Mouse (Mus musculus) embryonic fibroblast, embryonic 13.5 days (primary cell): ENCODE results near the gene Ublcp1.

Experiments
- CTCF ChIP-seq: IDR thresholded peaks from 2 replicates; pipeline ENCODE4 v1.5.1; 2011; ENCODE audit warnings: mild to moderate bottlenecking, control low read depth, low read length, moderate library complexity, borderline replicate concordance; ENCODE audit not compliant: insufficient read depth
- POLR2A ChIP-seq: IDR thresholded peaks from 2 replicates; pipeline ENCODE4 v1.6.1; 2011; ENCODE audit warnings: low read depth, mild to moderate bottlenecking, control low read depth, low read length, moderate library complexity

GRCm38 (mm10) chr11:44508876-44509275 lies 38.6 kb upstream of the Ublcp1 start:
- TF ChIP-seq POLR2A: no peak
- no peak for TF ChIP-seq CTCF
